Mouse (Mus musculus) intestine, postnatal 0 days (tissue): ENCODE results near the gene Tmem62. TPM values are rescaled to one million over a fixed set of nuclear protein-coding genes. Genes with fewer than 3 reads are reported as not detected.

Source experiments
- ATAC-seq: fragments of 200-750 bp; cut with Nextera tagmentation; 2 replicates; pipeline ENCODE4 v1.8.0; 2017; ENCODE audit warnings: mild to moderate bottlenecking, moderate TSS enrichment, moderate library complexity
- H3K27ac ChIP-seq: fragments of 300-500 bp; sonication (generic); 2 replicates; pipeline ENCODE4 v1.5.1; 2014; ENCODE audit warnings: mild to moderate bottlenecking, low read depth, low read length, moderate library complexity
- H3K27me3 ChIP-seq: fragments of 300-500 bp; sonication (generic); replicated peaks from 2 replicates; pipeline ENCODE4 v1.6.1; 2014; ENCODE audit warnings: low read length, mixed read lengths; ENCODE audit not compliant: control insufficient read depth, insufficient read depth
- H3K36me3 ChIP-seq: fragments of 300-500 bp; sonication (generic); 2 replicates; pipeline ENCODE4 v1.6.1; 2014; ENCODE audit warnings: mild to moderate bottlenecking, moderate library complexity; ENCODE audit not compliant: control insufficient read depth, insufficient read depth
- H3K4me1 ChIP-seq: fragments of 300-500 bp; sonication (generic); replicated peaks from 2 replicates; pipeline ENCODE4 v1.6.1; 2014; ENCODE audit warnings: antibody characterized with exemption, low read length, mixed read lengths; ENCODE audit not compliant: control insufficient read depth, insufficient read depth
- H3K4me2 ChIP-seq: fragments of 300-500 bp; sonication (generic); replicated peaks from 2 replicates; pipeline ENCODE4 v1.6.1; 2014; ENCODE audit warnings: low read depth, mild to moderate bottlenecking, moderate library complexity
- H3K4me3 ChIP-seq: fragments of 300-500 bp; sonication (generic); 2 replicates; pipeline ENCODE4 v1.5.1; 2014; ENCODE audit warnings: low read depth, low read length
- H3K9ac ChIP-seq: fragments of 300-500 bp; sonication (generic); 2 replicates; pipeline ENCODE4 v1.6.1; 2014; ENCODE audit warnings: mild to moderate bottlenecking, low read depth, low read length
- H3K9me3 ChIP-seq: fragments of 300-500 bp; sonication (generic); 2 replicates; pipeline ENCODE4 v1.6.1; 2016; ENCODE audit warnings: mixed run types; ENCODE audit not compliant: control insufficient read depth
- CTCF ChIP-seq: sonication (generic); IDR thresholded peaks from 2 replicates; pipeline ENCODE4 v1.5.1; 2016; ENCODE audit warnings: low read depth, mild to moderate bottlenecking, control low read depth, antibody characterized with exemption, moderate library complexity
- WGBS: fragments of 180-500 bp; shearing (Covaris S2); extraction: QIAGEN DNeasy Blood & Tissue Kit; methylation state at CpG from one replicate; pipeline ENCODE4 v1.1.7; 2014; 5-methylcytosine and 5-hydroxymethylcytosine counted together
- microRNA-seq: library from miRNA; unstranded; fragments of <30 nt; microRNA quantifications from one replicate; pipeline ENCODE4, GENCODE M21; 2016
- polyA plus RNA-seq: library from polyadenylated mRNA; unstranded; fragments of >200 nt; fragmentation: Nextera tagmentation; extraction: Ambion mirVana; gene quantifications from 2 replicates; pipeline ENCODE4 v1.2.1, GENCODE M21; 2015

Tmem62 gene
- polyA plus RNA-seq, 1 experiment from 2014 or later: 13.7 TPM

- no peaks in the 10 kb centered on the region for H3K36me3 ChIP-seq
- no peak overlapping the region for H3K4me3 ChIP-seq
- TF ChIP-seq CTCF: peak; percentile 85
- no peak for ATAC-seq
- 37% methylated on average over 5 of the region's 5 CpGs for WGBS
- no peaks in the 10 kb centered on the region for H3K4me1 ChIP-seq
- H3K27ac ChIP-seq: no peak overlapping the region
- no peak overlapping the region for H3K4me2 ChIP-seq
- no peaks in the 10 kb centered on the region for H3K9me3 ChIP-seq
- no peaks in the 10 kb centered on the region for H3K27me3 ChIP-seq
- no peak overlapping the region for H3K9ac ChIP-seq
Observed at GRCm38 (mm10) chr2:121041098-121041497, 64.3 kb downstream of the Tmem62 start.

GRCm38 (mm10) chr2:121045653-121046052 is 68.8 kb downstream of the Tmem62 start:
- Histone ChIP-seq H3K27ac (no peak overlapping the region), H3K9ac (no peak overlapping the region), H3K4me3 (no peak overlapping the region), H3K4me1 (no peaks in the 10 kb centered on the region), H3K9me3 (no peaks in the 10 kb centered on the region), H3K4me2 (no peak overlapping the region), H3K36me3 (no peaks in the 10 kb centered on the region), H3K27me3 (no peaks in the 10 kb centered on the region)
- no peak for TF ChIP-seq CTCF
- WGBS: 77% methylated on average over 4 of the region's 4 CpGs
- ATAC-seq: no peak

DNA sequence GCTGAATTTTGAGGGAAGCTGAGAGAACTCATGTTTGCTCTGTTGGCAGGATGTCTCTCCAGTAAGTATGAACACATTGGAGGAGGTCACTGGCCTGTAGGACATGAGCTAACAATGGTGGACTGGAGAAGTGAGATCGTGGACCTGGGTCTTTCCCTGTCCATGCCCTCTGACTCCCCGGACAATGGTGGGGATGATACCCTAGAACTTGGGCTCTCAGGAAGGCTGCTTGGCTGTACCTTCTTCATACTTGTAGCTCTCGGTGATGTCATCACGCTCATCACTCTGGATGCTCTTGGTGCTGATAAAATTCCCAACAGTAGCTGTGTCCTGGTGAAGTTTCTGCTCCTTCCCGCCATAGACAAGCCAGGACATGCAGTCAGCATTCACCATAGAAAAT is 75.4 kb downstream of the Tmem62 start:
- Histone ChIP-seq H3K9ac (no peak overlapping the region), H3K27me3 (no peaks in the 10 kb centered on the region), H3K27ac (no peak overlapping the region), H3K4me3 (no peak overlapping the region), H3K9me3 (no peaks in the 10 kb centered on the region), H3K4me2 (no peak overlapping the region), H3K4me1 (no peaks in the 10 kb centered on the region), H3K36me3 (no peaks in the 10 kb centered on the region)
- 88% methylated on average over 5 of the region's 5 CpGs for WGBS
- no peak for TF ChIP-seq CTCF
- no peak for ATAC-seq

DNA sequence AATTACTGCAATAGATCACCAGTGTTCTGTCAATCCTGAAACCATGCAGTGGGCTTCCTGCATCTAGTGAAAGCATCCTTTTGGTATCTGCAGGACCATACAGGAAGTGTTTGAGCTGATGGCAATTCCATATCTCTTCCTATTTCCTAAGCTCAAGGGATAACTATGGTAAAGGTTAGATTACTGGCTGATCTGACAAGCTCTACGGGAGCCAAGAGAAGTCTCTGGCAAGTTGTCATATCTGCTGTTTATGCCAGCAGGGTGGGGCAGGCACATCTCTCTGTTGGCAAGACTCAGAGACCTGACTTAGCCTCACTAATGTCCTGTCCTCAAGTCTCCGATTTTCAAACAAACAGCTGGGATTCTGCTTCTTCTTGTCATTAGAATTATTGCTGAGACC is 77.2 kb downstream of the Tmem62 start:
- TF ChIP-seq CTCF: no peak
- H3K27me3 ChIP-seq: no peaks in the 10 kb centered on the region
- H3K27ac ChIP-seq: no peak overlapping the region
- H3K4me1 ChIP-seq: no peaks in the 10 kb centered on the region
- no peaks in the 10 kb centered on the region for H3K36me3 ChIP-seq
- H3K9me3 ChIP-seq: no peaks in the 10 kb centered on the region
- no peak for ATAC-seq
- H3K4me2 ChIP-seq: no peak overlapping the region
- H3K4me3 ChIP-seq: no peak overlapping the region
- H3K9ac ChIP-seq: no peak overlapping the region
- 58% methylated on average over 2 of the region's 2 CpGs for WGBS

GRCm38 (mm10) chr2:121055915-121056314 is 79.1 kb downstream of the Tmem62 start:
- H3K9ac ChIP-seq: no peak overlapping the region
- no peaks in the 10 kb centered on the region for H3K4me1 ChIP-seq
- TF ChIP-seq CTCF: no peak
- no peak overlapping the region for H3K4me2 ChIP-seq
- H3K36me3 ChIP-seq: no peaks in the 10 kb centered on the region
- no peak overlapping the region for H3K27ac ChIP-seq
- no peak overlapping the region for H3K4me3 ChIP-seq
- H3K9me3 ChIP-seq: no peaks in the 10 kb centered on the region
- no peak for ATAC-seq
- WGBS: 81% methylated on average over 6 of the region's 6 CpGs
- H3K27me3 ChIP-seq: no peaks in the 10 kb centered on the region

Small RNA genes within 50 kb of the gene (microRNA-seq; reads per million reads assigned to microRNA genes)
- not detected for gene Gm44325

Other genes with a start within 250 kb of the Tmem62 start
- 1.9 and 2.9 TPM in 2 replicates for gene Cdan1, start 126.9 kb upstream of the Tmem62 start, polyA plus RNA-seq
- gene Ttbk2, start 126.4 kb upstream of the Tmem62 start, polyA plus RNA-seq: 2.0 and 2.3 TPM in 2 replicates
- gene Ubr1, start 6.3 kb upstream of the Tmem62 start, polyA plus RNA-seq: 6.5 and 7.1 TPM in 2 replicates
- gene Ccndbp1, start 31.4 kb downstream of the Tmem62 start, polyA plus RNA-seq: 40.5 and 42.0 TPM in 2 replicates
- gene Epb42, start 60.1 kb downstream of the Tmem62 start, polyA plus RNA-seq: 0.47 and 0.50 TPM in 2 replicates
- gene Tgm5, start 108.8 kb downstream of the Tmem62 start, polyA plus RNA-seq: 0.07 and 0.09 TPM in 2 replicates
- gene Tgm7, start 132.8 kb downstream of the Tmem62 start, polyA plus RNA-seq: not detected in 2 replicates
- 7.1 and 8.2 TPM in 2 replicates for gene Adal, start 163.4 kb downstream of the Tmem62 start, polyA plus RNA-seq
- 14.3 and 14.8 TPM in 2 replicates for gene Lcmt2, start 163.6 kb downstream of the Tmem62 start, polyA plus RNA-seq
- 12.3 and 14.4 TPM in 2 replicates for gene Tubgcp4, start 193.6 kb downstream of the Tmem62 start, polyA plus RNA-seq
- gene Zscan29, start 194.1 kb downstream of the Tmem62 start, polyA plus RNA-seq: 6.0 and 7.1 TPM in 2 replicates